Mouse (Mus musculus) forebrain, embryonic 14.5 days (tissue): ENCODE measurements around the gene Ambp. TPM values are rescaled to one million over a fixed set of nuclear protein-coding genes. Genes with fewer than 3 reads are reported as not detected.

Source experiments
- polyA plus RNA-seq: library from polyadenylated mRNA; unstranded; fragments of >200 nt; fragmentation: Nextera tagmentation; extraction: Ambion mirVana; gene quantifications from 2 replicates; pipeline ENCODE4 v1.2.1, GENCODE M21; 2014

The Ambp gene
- polyA plus RNA-seq, 1 experiment from 2014 or later: not detected

Other genes with a start within 250 kb of the Ambp start
- gene Zfp618, start 189.2 kb downstream of the Ambp start, polyA plus RNA-seq: 14.9 and 16.3 TPM in 2 replicates
- not detected in 2 replicates for gene Kif12, start 17.3 kb upstream of the Ambp start, polyA plus RNA-seq
- 0.57 and 1.0 TPM in 2 replicates for gene Col27a1, start 59.2 kb upstream of the Ambp start, polyA plus RNA-seq
- not detected in 2 replicates for gene Orm1, start 189.8 kb upstream of the Ambp start, polyA plus RNA-seq
- not detected in 2 replicates for gene Orm3, start 201.4 kb upstream of the Ambp start, polyA plus RNA-seq
- not detected in 2 replicates for gene Orm2, start 207.7 kb upstream of the Ambp start, polyA plus RNA-seq
- gene Akna, start 248.6 kb upstream of the Ambp start, polyA plus RNA-seq: 5.7 and 8.5 TPM in 2 replicates